Mouse (Mus musculus) lung, adult 18-20 months (tissue): ENCODE data around the gene Smc3.
"Not testable (repeated sequence)": the region's sequence is repeated elsewhere in the genome, so short reads cannot be mapped to it uniquely, and the experiment has no call there.

Source experiments
- DNase-seq, 2 experiments: peaks; one replicate each; pipeline ENCODE4 v3.0.0; 2022; ENCODE audit warnings: mixed read lengths in 2 of 2

Smc3 gene

DNA sequence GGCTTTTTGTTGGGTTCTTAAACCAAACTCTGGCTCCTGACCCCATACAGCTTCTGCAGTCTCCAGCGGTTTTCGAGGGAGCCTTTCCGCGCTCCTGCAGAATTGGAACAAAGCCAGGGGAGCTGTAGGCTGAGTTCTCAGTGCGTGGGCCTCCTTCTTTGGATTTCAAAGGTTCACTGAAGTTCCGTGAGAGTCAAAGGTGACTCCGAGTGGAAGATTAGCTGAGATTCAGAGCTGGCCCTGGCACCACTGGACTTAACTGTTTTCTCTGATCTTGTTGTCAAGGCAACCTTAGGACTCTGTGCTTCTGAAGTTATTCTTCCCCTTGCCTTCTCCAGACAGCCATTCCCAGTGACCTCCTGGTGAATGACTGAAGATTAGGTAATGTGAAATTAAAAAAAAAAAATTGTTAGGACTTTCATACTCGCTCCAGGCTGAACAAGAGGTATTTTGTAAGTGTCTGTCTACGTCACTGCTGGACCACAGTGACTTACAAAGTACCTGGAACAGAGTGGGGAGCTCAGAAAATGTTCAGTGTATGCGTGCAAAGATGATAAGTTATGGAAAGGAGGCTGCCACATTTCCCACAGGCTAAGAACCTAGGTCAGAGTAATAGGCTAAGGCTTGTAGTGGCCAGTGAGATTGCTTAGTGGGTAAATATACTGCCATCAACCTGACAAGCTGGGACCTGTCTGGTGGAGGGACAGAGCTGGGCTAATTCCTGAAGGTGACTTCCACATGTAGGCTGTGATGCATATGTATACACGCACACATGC, 23.0 kb upstream of the Smc3 start:
- no peak for DNase-seq

DNA sequence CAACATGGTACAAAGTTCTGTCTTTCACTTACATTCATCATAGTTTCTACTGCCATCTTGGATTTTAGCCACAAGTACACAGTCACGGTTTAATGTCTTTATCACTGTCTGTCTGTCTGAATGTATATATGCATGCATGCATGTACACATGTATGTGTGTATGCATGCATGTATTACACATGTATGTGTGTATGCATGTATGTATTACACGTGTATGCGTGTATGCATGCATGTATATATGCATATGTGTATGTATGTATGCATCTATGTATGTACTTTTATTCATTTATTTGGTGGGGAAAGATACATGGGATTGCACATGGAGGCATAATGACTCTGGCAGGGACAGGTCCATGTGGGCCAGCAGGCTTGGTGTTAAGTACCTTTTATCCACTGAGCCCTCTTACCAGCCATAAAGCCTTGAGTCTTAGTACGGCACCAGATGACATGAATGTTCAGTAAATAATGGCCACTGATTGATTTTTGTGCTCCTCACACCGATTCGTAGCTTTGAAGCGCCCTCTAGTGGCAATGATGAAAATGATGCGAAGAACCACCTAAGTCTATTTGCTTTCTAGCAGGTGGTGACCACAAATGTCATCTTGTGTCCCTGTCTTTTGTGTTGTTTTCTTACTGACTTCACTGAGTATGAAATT, 21.5 kb upstream of the Smc3 start:
- DNase-seq: peak in 1 of 2 experiments; percentile 56

DNA sequence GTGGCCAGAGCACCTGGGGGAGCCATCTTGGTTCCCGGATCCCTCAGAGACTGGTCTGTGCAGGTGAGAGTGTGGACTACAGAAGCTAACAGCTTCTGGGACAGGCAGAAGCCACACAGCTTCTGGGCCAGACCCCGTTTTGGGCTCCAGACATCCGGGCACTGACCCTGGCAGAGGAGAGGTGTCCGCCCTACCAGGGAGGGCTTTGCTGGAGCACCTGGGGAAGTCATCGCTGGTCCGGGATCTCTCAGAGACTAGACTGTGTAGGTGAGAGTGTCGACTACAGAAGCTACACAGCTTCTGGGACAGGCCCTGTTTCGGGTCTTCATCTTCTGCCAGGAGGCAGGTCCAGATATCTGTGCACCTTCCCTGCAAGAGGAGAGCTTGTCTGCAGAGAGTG, 19.9 kb upstream of the Smc3 start:
- DNase-seq: not testable (repeated sequence)

DNA sequence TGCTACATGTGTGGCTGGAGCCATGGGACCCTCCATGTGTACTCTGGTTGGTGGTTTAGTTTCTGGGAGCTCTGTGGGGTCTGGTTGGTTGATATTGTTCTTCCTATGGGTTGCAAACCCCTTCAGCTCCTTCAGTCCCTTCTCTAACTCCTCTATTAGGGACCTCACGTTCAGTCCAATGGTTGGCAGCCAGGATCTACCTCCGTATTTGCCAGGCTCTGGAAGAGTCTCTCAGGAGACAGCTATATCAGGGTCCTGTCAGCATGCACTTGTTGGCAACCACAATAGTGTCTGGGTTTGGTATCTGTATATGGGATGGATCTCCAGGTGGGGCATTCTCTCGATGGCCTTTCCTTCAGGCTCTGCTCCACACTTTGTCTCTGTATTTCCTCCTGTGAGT, 12.5 kb upstream of the Smc3 start:
- not testable (repeated sequence) for DNase-seq

DNA sequence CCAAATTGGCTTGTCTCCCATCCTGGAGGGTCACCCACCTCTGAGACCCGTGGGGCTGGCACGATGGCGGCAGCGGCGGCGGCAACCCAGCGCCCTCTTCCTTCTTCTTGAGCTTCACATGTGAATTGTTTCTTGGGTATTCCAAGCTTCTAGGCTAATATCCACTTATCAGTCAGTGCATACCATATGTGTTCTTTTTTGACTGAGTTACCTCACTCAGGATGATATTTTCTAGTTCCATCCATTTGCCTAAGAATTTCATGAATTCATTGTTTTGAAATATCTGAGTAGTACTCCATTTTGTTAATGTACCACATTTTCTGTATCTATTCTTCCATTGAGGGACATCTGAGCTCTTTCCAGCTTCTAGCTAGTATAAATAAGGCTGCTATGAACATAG, 11.2 kb upstream of the Smc3 start, which contains the start of gene Nutf2-ps1:
Gene Nutf2-ps1, minus strand, starts transcription at position 101 of the 400 bp plus-strand sequence.
- DNase-seq: not testable (repeated sequence)

DNA sequence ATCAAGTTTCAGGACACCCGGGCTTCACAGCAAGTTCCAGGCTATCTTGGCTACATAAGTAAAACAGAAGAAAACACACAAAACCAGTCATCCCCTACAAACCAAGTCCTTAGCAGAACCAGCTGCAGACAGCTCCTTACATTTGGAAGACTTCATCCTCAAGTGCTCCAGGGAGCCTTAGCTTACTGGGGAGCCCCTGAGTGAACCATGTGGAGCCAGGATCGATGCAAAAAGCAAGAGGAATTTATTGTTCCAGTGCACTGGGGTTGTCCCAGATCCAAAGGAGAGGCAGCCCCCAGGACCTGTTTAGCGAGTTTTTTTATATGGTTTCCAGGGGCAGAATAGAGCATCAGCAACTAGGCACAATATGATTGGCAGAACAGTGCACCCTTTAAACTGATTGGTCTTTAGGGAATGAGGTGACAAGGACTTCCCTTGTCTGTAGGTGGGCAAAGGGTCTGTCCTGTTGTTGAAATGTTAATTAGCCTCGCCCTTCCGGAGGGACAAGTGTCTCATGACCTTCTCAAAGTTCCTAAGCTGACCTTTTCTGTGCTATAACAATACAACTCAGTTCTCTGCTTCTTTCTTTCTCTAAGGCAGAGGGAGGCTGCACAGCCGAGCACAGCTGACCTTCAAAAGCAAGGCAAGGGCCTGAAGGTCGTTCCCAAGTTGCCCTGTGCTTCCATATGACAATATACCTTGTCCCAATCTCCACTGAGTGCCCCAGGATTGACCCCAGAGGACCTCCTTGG, 3.3 kb upstream of the Smc3 start:
- DNase-seq: no peak

DNA sequence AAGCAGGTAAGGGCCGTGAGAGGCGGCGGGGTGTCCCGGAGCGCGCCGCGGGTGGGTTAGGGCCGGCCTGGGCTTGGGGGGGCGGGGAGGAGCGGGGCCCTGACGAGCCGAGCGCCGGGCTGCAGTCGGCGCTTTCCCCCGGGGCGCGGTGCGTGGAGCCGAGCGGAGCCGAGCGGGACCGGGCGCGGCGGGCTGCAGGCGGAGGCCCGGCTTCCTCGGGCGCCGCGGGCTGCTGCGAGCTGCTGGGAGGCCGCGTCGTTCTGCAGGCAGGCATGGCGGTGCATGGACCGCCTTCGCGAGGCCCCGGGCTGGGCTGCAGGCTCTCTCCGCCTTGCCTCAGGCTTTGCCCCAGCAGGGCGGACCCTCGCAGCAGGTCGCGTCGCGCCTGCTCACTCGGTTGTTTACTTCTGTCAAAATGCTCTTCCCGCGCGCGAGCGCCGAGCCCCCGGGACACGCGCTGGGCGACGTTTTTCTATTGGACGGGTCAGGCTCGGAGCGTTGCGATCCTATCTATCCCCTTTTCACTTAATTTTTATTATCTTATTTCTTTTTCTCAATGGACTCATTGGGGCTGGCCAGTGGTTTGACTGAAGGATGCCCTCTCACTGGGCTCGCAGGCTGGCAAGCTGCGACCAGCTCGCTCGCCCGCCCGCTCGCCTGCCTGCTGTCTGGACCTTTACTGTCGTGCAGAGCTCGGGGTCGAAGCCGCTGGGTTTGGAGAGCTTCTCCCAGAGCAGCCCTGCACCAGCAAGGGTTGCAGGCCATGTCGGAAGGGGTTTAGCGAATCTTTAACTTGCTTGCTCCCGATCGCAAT, 558 bp downstream of the Smc3 start:
- DNase-seq: peak; percentile 58 to 59

DNA sequence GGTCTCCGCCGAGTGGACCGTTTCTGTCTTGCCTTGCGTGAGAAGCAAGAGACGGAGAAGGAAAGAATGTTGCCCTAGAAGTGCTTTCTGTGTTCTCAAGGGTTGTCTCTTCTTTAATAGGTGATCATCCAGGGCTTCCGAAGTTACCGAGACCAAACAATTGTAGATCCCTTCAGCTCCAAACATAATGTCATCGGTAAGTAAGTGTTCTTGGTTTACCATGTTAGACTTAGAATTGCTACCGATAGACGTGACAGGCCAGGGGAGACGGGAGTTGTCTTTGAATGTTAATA, 1.1 kb downstream of the Smc3 start:
- no peak for DNase-seq

DNA sequence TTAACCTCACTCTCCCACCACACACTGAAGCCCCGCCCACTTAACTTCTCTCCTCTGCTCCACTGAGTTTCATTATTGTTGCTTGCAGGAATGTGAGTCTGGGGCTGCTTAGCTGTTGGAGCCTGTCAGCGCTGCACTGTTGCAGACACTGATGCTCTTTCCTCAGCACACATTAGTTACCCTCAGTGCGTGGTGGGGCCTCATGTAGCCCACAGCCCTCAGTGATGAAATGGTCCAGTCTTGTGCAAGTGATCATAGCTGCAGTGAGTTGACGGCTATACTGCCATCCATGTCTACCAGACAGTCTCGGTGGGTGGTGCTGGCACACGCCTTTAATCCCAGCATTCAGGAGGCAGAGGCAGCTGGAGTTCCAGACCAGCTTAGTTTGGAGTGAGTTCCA, 8.7 kb downstream of the Smc3 start:
- no peak for DNase-seq

DNA sequence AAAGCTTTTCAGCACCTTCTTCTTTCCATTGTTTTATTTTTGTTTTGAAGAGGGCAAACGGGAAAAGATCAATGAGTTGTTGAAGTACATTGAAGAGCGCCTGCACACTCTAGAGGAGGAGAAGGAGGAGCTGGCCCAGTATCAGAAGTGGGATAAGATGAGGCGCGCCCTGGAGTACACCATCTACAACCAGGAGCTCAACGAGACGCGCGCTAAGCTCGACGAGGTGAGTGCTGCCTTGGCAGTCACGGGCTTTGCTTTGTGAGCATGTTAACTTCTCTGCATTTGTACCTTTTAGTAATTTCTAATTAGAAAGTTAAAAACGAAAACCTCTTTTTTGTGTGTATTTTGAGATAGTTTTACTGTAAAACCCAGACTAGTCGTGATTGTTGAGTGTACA, 21.5 kb downstream of the Smc3 start:
- DNase-seq: no peak

DNA sequence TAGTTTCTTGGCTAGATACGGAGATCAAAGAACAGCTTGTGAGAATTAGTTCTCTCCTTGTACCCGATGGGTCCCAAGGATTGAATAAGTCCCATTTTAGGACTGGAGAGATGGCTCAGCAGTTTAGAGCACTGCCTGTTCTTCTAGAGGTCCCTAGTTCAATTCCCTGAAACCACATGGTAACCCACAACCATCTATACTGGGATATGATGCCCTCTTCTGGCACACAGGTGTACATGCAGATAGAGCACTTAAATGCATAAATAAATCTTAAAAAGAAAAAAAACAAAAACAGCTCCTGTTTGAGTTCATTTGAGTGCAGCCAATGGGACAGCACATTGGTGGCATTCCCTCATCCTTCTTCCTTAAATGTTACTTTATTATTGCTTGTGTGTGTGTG, 37.8 kb downstream of the Smc3 start:
- DNase-seq: no peak

DNA sequence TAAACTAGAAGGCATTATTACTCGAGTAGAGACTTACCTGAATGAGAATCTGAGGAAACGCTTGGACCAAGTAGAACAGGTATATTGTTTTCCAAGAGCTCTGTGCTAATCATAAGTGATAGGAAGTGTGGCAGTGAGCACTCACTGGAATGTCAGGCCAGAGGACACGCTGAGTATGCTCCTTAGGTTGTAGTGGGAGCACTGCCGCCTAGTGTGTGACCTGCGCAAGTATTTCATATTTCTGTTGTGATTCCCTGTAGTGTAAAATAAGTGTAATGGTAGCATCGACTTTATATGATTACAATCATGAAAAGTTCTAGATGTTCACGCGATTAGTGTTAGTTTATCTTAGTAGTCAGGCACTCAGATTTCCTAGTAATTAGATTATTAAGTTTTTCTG, 38.5 kb downstream of the Smc3 start:
- DNase-seq: no peak

DNA sequence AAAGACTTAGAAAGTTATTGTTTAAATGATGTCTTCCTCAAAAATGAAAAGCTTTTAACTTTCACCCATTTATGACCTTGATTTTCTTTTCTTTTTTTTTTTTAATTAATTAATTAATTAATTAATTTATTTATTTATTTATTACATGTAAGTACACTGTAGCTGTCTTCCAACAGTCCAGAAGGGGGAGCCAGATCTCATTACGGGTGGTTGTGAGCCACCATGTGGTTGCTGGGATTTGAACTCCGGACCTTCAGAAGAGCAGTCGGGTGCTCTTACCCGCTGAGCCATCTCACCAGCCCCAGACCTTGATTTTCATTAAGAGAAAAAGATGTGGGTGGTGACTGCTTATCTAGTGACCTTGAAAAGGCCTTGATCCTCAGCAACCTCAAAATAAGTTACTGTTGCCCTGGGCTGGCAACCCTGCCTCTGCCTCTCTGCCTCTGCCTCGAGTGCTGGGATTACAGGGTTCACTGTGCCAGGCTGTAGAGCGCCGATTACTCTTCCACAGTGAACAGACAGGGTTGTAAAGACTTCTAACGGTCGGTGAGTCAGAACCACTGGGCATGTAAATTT, 43.9 kb downstream of the Smc3 start:
- DNase-seq: no peak

DNA sequence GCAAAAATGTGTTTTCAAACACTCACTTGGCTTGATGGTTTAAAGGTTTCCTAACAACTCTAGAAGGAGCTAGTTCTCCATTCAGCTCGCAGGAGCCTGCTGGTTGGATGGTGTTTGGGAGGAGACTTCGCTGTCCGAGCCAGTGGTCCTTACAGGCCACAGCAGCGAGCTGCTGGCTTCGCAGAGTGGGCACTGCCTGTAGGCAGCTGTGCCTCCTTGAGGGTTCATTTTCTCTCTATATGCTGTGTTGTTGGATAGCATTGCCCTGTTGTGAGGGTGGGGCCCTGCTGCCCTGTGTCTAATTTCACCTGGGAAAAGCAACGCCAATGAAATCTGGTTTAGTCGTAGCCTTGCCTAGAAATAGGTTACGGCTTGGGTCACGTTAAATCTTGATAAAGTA, 47.1 kb downstream of the Smc3 start:
- DNase-seq: no peak

DNA sequence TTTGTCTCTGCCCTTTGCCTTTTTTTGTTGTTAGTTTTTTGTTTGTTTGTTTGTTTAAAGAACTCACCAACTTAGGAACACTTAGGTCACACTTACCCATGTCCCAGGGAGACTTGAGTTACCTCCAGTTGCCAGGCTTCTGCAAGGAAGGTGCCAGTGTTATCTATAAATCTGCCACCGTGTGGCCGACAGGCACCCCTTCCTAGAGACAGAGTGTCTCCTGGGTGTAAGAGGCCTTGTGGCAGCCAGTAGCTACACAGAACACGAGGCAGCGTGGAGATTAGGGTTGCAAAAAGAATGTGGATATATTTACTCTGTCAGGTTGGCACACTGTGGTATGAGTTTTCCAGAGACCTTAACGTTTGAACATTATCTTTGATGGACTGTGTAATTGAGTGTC, 47.9 kb downstream of the Smc3 start:
- no peak for DNase-seq

DNA sequence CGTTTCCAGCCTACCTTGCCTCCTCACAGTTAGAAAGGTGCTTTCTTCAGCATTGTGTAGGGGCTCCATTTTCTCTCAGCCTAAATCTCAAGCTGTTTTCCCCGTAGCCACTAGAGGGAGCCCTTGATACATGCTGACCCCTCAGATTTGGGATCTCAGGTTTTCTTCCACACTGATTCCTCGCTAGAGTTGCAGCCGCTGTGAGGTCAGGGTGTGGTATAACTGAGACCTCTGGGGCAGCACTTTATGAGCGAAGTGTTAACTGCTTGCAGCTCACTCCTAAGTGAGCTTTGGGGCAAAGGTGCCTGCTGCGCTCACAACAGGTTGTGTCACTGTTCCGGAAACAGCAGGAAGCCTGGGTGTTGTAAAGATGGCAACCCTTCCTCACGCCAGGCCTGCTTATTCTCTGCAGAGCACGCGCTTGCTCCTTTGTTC, 48.6 kb downstream of the Smc3 start:
- DNase-seq: peak; percentile 41 to 56

DNA sequence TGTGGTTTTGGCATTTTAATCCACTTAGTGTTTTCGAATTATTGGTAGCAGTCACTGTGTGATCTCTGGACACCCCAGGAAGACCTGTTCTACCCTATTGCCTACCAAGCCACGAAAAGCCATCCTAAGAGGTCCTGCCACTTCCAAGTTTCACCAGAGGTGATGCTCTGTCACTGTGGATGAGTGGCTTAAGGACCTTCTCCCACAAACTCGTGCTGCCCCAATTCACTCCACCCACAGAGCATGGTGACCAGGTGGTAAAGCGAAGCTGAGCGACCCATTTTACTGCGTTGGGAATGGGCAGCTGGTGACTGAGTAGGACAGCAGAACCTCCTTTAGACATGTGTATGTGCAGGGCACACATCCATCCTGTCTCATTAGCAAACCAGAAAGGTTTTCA, 49.2 kb downstream of the Smc3 start:
- no peak for DNase-seq

DNA sequence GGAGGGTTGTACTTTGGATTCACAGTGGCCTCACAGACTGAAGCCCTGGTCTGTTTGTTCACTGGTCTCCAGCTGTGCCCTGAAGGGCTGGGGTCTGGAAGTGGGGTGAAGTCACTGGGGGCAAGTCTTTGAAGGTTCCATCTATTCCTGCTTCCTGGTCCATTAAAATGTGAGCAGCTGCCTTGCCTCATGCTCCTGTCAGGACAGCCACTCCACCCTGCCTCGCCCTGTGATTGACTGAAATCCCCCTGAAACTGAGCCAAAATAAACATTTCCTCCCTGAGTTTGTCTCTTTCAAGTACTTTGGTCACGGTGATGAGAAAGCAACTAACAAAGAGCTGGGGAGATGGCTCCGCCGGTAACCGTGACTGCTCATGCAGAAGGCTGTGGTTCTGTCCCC, 49.6 kb downstream of the Smc3 start:
- no peak for DNase-seq

DNA sequence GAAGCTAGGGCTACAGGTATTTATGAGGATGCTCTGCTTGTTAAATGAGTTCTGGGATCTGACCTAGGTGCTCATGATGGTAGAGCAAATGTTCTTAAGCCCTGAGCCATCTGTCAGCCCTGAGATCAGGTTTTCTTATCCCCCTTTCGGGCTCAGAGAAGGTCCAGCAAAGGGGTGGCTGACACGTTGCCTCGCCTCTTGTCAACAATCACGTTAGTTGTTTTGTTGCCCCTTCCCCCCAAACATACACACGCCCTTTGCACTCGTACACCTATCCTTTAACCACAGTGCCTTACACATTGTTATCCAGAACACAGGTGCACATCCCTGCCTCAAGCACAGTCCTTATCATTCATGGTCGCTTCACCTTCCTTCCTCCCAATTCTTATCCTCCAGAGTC, 50.7 kb downstream of the Smc3 start:
- DNase-seq: no peak

DNA sequence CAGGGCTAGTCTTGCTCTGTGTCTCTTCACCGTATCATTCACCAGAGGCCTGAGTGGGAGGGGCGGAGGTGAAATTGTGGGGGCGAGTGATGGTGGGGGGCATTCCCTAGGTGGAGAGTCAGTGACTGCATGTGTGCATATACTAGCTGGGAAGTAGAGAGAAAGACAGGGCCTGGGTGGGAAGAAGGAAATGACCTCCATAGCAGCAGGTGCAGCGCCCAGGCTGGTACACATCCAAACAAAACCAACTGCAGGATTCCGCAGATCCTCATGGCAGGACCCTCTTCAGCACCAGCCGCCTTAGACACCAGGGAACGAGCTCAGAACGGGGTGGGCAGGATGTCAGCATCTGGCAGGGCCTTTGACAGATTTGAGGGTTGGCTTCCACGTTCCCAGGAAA, 52.1 kb downstream of the Smc3 start:
- no peak for DNase-seq

DNA sequence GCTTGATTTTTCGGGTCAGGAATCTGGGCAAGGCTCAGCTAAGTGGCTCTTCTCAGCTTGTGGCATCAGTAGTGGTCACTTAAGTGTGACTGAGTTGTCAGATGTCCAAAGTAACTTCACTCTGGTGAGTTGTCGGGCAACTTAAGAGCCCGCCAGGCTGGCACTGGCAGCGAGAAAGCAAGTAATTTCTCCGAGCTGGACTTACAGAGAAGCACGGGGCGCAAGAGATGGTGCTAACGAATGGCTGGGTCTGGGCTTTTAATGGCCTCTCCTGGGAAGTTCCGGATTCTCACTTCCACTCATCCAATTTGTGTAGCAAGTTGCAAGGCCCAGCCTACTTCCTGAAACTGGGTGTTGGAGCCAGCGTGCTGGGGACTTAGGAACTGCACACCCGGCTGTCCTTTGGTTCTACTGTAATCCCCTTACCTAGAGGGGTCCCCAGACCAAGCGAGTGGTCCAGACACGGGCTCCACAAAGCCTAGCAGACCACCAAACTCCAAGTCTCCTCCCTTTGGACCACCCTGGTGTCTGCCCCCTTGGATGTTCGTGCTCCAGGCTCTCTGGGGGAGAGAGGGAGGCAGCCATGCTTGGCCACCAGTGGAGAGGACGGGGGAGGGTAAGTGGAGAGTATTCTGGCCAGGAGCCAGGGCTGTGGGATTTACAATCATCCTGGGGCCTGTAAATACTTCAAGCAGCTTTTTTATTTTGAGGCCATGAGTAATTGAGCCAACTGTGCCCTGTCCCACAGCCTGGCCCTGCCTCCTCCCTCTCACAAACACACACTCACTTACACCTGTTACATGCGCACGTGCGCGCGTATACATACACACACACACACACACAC, 53.6 kb downstream of the Smc3 start:
- peak; percentile 45 to 58 for DNase-seq

DNA sequence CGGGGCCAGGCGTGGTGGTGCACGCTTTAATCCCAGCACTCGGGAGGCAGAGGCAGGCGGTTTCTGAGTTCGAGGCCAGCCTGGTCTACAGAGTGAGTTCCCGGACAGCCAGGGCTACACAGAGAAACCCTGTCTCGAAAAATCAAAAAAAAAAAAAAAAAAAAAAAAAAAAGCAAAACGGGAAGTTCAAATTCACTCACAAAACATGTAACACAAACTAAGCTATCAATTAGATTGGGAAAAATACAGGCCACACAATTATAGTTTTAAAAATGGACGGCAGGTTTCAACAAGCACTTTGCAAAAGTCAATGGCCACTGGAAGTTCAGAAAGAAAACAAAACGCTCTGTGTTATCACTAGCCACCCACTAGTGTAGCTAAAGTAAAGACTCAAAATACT, 56.2 kb downstream of the Smc3 start:
- DNase-seq: not testable (repeated sequence)
